Mouse (Mus musculus): ENCODE data around the gene Ppp4r1. TPM values are rescaled to one million over a fixed set of nuclear protein-coding genes. Genes with fewer than 3 reads are reported as not detected.

Ppp4r1 gene
- polyA plus RNA-seq, 1 experiment, result 274 TPM

- Histone ChIP-seq H3K4me1 (ENCODE audit: control insufficient read depth, insufficient read depth, low read length) (peaks cover 2% of the 10 kb centered on the region; the same call in 1 of the 2 replicates), H3K4me3 (ENCODE audit: control insufficient read depth, low read depth, low read length) (no peak overlapping the region), H3K36me3 (ENCODE audit: control insufficient read depth, insufficient read depth, low read length) (no peaks in the 10 kb centered on the region), H3K27ac (ENCODE audit: control insufficient read depth, insufficient read depth, low read depth, low read length) (no peak overlapping the region), H3K27me3 (ENCODE audit: control insufficient read depth, insufficient read depth, low read length) (no peaks in the 10 kb centered on the region)
- TF ChIP-seq POLR2A (IDR thresholded peaks at IDR 0.05; ENCODE audit: control insufficient read depth, low read depth, low read length), result no peak
- no peak for TF ChIP-seq CTCF (IDR thresholded peaks at IDR 0.05; ENCODE audit: control insufficient read depth, insufficient read depth, insufficient replicate concordance, low read depth, low read length)
Observed at GRCm38 (mm10) chr17:65867996-65868395, 85.6 kb downstream of the Ppp4r1 start.

- Histone ChIP-seq H3K27me3 (ENCODE audit: control insufficient read depth, insufficient read depth, low read length) (no peaks in the 10 kb centered on the region), H3K4me3 (ENCODE audit: control insufficient read depth, low read depth, low read length) (no peak overlapping the region), H3K36me3 (ENCODE audit: control insufficient read depth, insufficient read depth, low read length) (no peaks in the 10 kb centered on the region), H3K27ac (ENCODE audit: control insufficient read depth, insufficient read depth, low read depth, low read length) (no peak overlapping the region), H3K4me1 (ENCODE audit: control insufficient read depth, insufficient read depth, low read length) (peaks cover 2% of the 10 kb centered on the region; the same call in 1 of the 2 replicates)
- TF ChIP-seq CTCF (IDR thresholded peaks at IDR 0.05; ENCODE audit: control insufficient read depth, insufficient read depth, insufficient replicate concordance, low read depth, low read length), result no peak
- no peak for TF ChIP-seq POLR2A (IDR thresholded peaks at IDR 0.05; ENCODE audit: control insufficient read depth, low read depth, low read length)
Observed at GRCm38 (mm10) chr17:65869720-65870119, 87.3 kb downstream of the Ppp4r1 start.

GRCm38 (mm10) chr17:65870146-65870545, 87.8 kb downstream of the Ppp4r1 start:
- TF ChIP-seq POLR2A (IDR thresholded peaks at IDR 0.05; ENCODE audit: control insufficient read depth, low read depth, low read length) (no peak), CTCF (IDR thresholded peaks at IDR 0.05; ENCODE audit: control insufficient read depth, insufficient read depth, insufficient replicate concordance, low read depth, low read length) (peak; percentile 43; the same call in 1 of the 2 replicates)
- Histone ChIP-seq H3K4me3 (ENCODE audit: control insufficient read depth, low read depth, low read length) (no peak overlapping the region), H3K27ac (ENCODE audit: control insufficient read depth, insufficient read depth, low read depth, low read length) (no peak overlapping the region), H3K36me3 (ENCODE audit: control insufficient read depth, insufficient read depth, low read length) (no peaks in the 10 kb centered on the region), H3K27me3 (ENCODE audit: control insufficient read depth, insufficient read depth, low read length) (no peaks in the 10 kb centered on the region), H3K4me1 (ENCODE audit: control insufficient read depth, insufficient read depth, low read length) (peaks cover 2% of the 10 kb centered on the region; the same call in 1 of the 2 replicates)

GRCm38 (mm10) chr17:65871641-65872041, 89.3 kb downstream of the Ppp4r1 start:
- H3K27ac ChIP-seq (ENCODE audit: control insufficient read depth, insufficient read depth, low read depth, low read length), result peak overlapping the region; percentile 10; the same call in 1 of the 2 replicates
- peaks cover 2% of the 10 kb centered on the region; the same call in 1 of the 2 replicates for H3K4me1 ChIP-seq (ENCODE audit: control insufficient read depth, insufficient read depth, low read length)
- no peaks in the 10 kb centered on the region for H3K36me3 ChIP-seq (ENCODE audit: control insufficient read depth, insufficient read depth, low read length)
- TF ChIP-seq POLR2A (IDR thresholded peaks at IDR 0.05; ENCODE audit: control insufficient read depth, low read depth, low read length) (no peak), CTCF (IDR thresholded peaks at IDR 0.05; ENCODE audit: control insufficient read depth, insufficient read depth, insufficient replicate concordance, low read depth, low read length) (no peak)
- no peak overlapping the region for H3K4me3 ChIP-seq (ENCODE audit: control insufficient read depth, low read depth, low read length)
- H3K27me3 ChIP-seq (ENCODE audit: control insufficient read depth, insufficient read depth, low read length), result no peaks in the 10 kb centered on the region

DNA sequence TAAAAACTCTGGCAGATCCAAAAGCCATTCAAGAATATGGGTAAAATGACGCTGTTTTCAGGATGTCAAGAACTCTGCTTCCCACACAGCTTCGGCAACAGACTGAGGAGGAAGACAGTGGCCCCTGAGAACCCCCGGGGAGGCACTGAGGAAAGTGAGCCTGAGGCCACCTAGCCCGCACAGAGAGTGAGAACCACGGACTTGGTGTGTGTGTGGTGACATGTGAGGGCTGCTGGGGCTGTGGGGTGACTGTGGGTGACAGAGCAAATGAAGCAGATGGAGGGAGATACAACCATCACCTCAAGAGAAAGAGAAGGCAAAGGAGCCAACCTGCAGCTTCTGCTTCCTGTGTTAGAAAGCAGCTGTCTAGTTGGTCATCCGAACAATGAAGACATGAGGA, 89.7 kb downstream of the Ppp4r1 start:
- TF ChIP-seq CTCF (IDR thresholded peaks at IDR 0.05; ENCODE audit: control insufficient read depth, insufficient read depth, insufficient replicate concordance, low read depth, low read length) (no peak), POLR2A (IDR thresholded peaks at IDR 0.05; ENCODE audit: control insufficient read depth, low read depth, low read length) (no peak)

DNA sequence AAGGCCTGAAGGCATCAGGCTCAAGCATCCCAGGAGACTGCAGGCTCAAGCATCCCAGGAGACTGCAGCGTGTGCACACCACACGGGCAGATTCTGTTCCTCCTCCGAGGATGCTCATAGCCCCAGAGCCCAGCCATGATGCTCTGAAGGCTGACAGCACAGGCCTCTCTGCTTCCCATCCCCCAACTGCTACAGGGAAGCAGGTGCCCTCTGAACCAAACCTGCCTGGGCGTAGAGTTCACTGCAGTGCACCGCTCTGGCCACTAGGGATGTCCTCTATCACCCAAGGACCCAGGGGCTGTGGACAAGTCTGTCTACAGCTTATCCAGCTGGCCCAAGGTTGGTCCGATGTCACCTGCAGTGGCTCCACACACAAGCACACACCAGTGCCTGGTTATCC, 90.3 kb downstream of the Ppp4r1 start:
- Histone ChIP-seq H3K27me3 (ENCODE audit: control insufficient read depth, insufficient read depth, low read length) (no peaks in the 10 kb centered on the region), H3K27ac (ENCODE audit: control insufficient read depth, insufficient read depth, low read depth, low read length) (no peak overlapping the region), H3K36me3 (ENCODE audit: control insufficient read depth, insufficient read depth, low read length) (no peaks in the 10 kb centered on the region), H3K4me3 (ENCODE audit: control insufficient read depth, low read depth, low read length) (no peak overlapping the region), H3K4me1 (ENCODE audit: control insufficient read depth, insufficient read depth, low read length) (peaks cover 2% of the 10 kb centered on the region; the same call in 1 of the 2 replicates)
- no peak; the same call in 1 of the 2 replicates for TF ChIP-seq CTCF (IDR thresholded peaks at IDR 0.05; ENCODE audit: control insufficient read depth, insufficient read depth, insufficient replicate concordance, low read depth, low read length)
- no peak for TF ChIP-seq POLR2A (IDR thresholded peaks at IDR 0.05; ENCODE audit: control insufficient read depth, low read depth, low read length)

More for the DNA sequence above, 89.7 kb downstream of the Ppp4r1 start:
- H3K27ac ChIP-seq (ENCODE audit: control insufficient read depth, insufficient read depth, low read depth, low read length), result peak overlapping the region; percentile 10; the same call in 1 of the 2 replicates
- no peaks in the 10 kb centered on the region for H3K27me3 ChIP-seq (ENCODE audit: control insufficient read depth, insufficient read depth, low read length)
- peaks cover 2% of the 10 kb centered on the region; the same call in 1 of the 2 replicates for H3K4me1 ChIP-seq (ENCODE audit: control insufficient read depth, insufficient read depth, low read length)
- no peaks in the 10 kb centered on the region for H3K36me3 ChIP-seq (ENCODE audit: control insufficient read depth, insufficient read depth, low read length)
- no peak overlapping the region for H3K4me3 ChIP-seq (ENCODE audit: control insufficient read depth, low read depth, low read length)

DNA sequence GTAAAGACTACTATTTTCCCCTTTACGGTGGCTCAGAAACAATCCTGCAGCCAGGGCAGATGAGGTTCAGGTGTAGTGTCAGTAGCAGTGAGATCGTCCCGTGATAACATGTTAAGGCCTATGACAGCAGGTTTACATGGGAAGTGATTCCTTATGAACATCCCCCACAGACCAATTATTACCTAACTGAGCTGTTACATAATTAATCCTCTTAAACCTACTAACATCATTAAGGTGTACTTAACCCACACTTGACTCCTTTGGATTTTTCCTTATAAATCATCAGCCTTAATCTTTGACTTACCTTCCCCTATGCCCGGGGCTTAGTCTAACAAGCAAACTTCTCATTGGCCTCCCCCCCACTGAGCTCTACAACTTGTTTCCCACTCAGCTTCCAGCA, 90.8 kb downstream of the Ppp4r1 start:
- Histone ChIP-seq H3K4me1 (ENCODE audit: control insufficient read depth, insufficient read depth, low read length) (peaks cover 2% of the 10 kb centered on the region; the same call in 1 of the 2 replicates), H3K27me3 (ENCODE audit: control insufficient read depth, insufficient read depth, low read length) (no peaks in the 10 kb centered on the region), H3K4me3 (ENCODE audit: control insufficient read depth, low read depth, low read length) (no peak overlapping the region), H3K27ac (ENCODE audit: control insufficient read depth, insufficient read depth, low read depth, low read length) (no peak overlapping the region), H3K36me3 (ENCODE audit: control insufficient read depth, insufficient read depth, low read length) (no peaks in the 10 kb centered on the region)
- TF ChIP-seq CTCF (IDR thresholded peaks at IDR 0.05; ENCODE audit: control insufficient read depth, insufficient read depth, insufficient replicate concordance, low read depth, low read length) (no peak), POLR2A (IDR thresholded peaks at IDR 0.05; ENCODE audit: control insufficient read depth, low read depth, low read length) (no peak)

All from testis, adult 2 months (tissue).